Mouse (Mus musculus): ENCODE measurements around the gene Amigo1. TPM values are rescaled to one million over a fixed set of nuclear protein-coding genes. Genes with fewer than 3 reads are reported as not detected.

Amigo1 gene
- total and polyA plus RNA-seq, 2 experiments from 2014 or later, result 12.2 to 35.5 TPM

DNA sequence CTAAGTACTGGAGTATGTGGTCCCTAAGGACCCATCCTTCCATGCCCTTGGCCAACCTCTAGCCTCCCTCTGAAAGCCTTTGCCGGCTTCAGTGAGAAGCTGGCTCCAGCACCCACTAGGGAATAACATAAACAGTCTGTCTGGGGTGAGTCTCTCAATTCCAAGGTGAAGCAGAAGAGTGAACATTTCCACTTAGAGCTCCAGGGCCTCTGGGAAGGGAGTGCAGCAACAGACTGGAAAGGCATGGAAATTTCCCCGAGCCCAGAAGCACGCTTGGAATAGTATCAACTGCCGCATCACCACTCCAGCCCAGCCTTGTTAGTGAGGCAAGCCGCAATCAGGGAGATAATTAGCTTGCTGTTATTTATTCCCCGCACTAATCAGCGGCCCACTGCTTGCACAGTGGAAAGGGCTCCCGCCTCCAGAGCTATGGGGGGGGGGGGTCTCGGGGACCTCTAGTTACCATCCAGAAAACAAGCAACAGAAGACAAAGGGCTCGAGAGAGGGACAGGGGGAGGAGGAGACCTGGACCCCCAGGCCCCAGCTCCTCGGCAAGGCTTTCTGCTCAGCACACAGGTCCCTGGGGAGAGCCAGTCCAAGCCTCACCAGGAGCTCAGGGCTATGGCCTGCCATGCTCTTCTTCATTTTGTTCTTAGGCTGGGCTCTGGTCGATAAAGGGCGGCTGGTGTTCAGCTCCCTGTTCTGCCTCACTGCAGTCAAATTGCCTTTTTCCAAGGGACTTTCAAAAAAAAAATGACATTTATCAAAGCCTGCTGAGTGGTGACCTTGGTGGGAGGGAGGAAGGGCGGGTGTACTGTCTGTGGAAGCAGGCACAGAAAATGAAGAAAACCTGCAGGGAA, 11.2 kb upstream of the Amigo1 start:
- H3K9ac ChIP-seq (replicated peaks; ENCODE audit: low read length, poor library complexity, severe bottlenecking), result peak overlapping the region; percentile 19; the same call in 1 of the 2 replicates
- H3K4me1 ChIP-seq (ENCODE audit: insufficient read depth, low read length), result peaks cover 8% of the 10 kb centered on the region; the same call in 1 of the 2 replicates
- DNase-seq (ENCODE audit: low spot score) (peak; percentile 87), ATAC-seq (ENCODE audit: low FRiP score) (peak; percentile 62)
- no peak for TF ChIP-seq CTCF (IDR thresholded peaks at IDR 0.05)
- H3K4me2 ChIP-seq (ENCODE audit: low read depth, low read length, poor library complexity, severe bottlenecking), result peak overlapping the region; percentile 15; the same call in 1 of the 2 replicates
- 21% methylated on average over 14 of the region's 14 CpGs for WGBS
- H3K27me3 ChIP-seq (ENCODE audit: insufficient read depth, low read length), result no peaks in the 10 kb centered on the region
- no peak overlapping the region for H3K4me3 ChIP-seq (ENCODE audit: low read depth, low read length)
- H3K27ac ChIP-seq (ENCODE audit: low read depth, low read length), result peak overlapping the region; percentile 64
- no peaks in the 10 kb centered on the region for H3K36me3 ChIP-seq (ENCODE audit: insufficient read depth, low read length)
- no peaks in the 10 kb centered on the region for H3K9me3 ChIP-seq (ENCODE audit: low read length)

DNA sequence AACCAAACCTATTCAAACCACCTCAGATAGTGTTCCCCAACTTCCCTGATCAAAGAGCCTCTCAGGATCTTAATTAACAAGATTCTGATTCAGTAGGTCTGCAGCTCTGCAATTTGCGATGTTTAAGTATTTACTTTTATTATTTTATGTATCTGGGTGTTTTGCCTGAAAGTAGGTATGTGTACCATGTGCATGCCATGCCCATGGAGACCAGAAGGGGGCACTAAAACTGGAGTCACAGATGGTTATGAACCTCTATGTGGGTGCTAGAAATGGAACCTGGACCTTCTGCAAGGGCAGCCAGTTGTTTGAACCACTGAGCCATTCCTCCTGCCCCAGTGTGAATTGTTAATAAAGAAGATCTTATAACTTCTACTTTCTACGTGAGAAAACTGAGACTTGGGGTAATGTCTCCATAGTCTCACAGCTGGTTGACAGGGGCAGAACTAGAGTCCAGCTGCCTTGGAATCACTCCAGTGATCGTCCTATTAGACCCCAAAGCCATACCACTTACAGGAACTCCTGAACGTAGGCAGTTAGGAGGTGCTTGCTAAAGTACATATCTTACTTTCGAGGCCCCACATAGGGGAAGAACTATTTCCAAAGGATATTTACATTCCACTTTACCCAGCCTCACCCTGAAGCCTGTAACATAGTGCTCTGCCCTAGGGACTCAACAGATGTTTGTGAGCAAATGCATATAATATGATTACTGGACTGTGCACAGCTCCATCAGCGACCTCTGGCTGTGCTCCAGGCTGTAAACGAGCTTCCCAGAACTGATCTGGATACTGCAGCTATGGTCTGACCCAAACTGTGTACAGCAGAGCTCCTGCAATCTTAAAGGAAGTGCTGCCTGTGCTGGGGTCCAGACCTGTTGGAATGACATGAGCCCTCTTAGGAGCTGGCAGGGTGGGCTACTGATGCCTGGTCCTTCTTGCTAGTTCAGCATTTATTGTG, 7.1 kb upstream of the Amigo1 start:
- DNase-seq (ENCODE audit: low spot score), result no peak
- peaks cover 8% of the 10 kb centered on the region; the same call in 1 of the 2 replicates for H3K4me1 ChIP-seq (ENCODE audit: insufficient read depth, low read length)
- WGBS, result 78% methylated on average over 7 of the region's 7 CpGs
- H3K4me3 ChIP-seq (ENCODE audit: low read depth, low read length), result no peak overlapping the region
- 0 out of 2 replicates have a peak, but pooled peaks have one; percentile 6 for TF ChIP-seq CTCF (IDR thresholded peaks at IDR 0.05)
- no peaks in the 10 kb centered on the region for H3K9me3 ChIP-seq (ENCODE audit: low read length)
- no peaks in the 10 kb centered on the region for H3K27me3 ChIP-seq (ENCODE audit: insufficient read depth, low read length)
- H3K27ac ChIP-seq (ENCODE audit: low read depth, low read length), result no peak overlapping the region
- H3K9ac ChIP-seq (replicated peaks; ENCODE audit: low read length, poor library complexity, severe bottlenecking), result no peak overlapping the region
- no peaks in the 10 kb centered on the region for H3K36me3 ChIP-seq (ENCODE audit: insufficient read depth, low read length)
- H3K4me2 ChIP-seq (ENCODE audit: low read depth, low read length, poor library complexity, severe bottlenecking), result no peak overlapping the region
- no peak for ATAC-seq (ENCODE audit: low FRiP score)

DNA sequence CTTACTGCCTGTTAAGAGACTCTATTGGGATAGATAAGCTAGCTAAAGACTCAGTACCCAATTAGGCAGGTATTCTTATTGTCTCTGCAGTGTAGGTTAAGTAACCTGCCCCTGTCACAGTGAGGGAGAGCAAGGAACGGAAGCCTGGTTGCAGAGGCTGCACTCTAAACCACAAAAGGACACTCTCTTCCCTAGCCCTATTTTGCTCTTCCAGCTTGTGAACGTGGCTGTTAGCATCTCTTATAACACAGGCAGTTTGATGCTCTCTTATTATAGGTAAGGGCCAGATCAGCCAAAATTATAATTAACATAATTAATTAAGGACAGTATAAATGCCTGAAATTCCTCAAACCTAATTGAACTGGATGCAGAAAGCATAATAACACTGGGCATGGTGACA, 5.6 kb upstream of the Amigo1 start:
- no peaks in the 10 kb centered on the region for H3K36me3 ChIP-seq (ENCODE audit: insufficient read depth, low read length)
- no peak overlapping the region for H3K27ac ChIP-seq (ENCODE audit: low read depth, low read length)
- H3K4me3 ChIP-seq (ENCODE audit: low read depth, low read length), result no peak overlapping the region
- no peaks in the 10 kb centered on the region for H3K9me3 ChIP-seq (ENCODE audit: low read length)
- DNase-seq (ENCODE audit: low spot score) (no peak), ATAC-seq (ENCODE audit: low FRiP score) (no peak)
- no peaks in the 10 kb centered on the region for H3K27me3 ChIP-seq (ENCODE audit: insufficient read depth, low read length)
- H3K4me2 ChIP-seq (ENCODE audit: low read depth, low read length, poor library complexity, severe bottlenecking), result no peak overlapping the region
- WGBS, result 50% methylated on average over 2 of the region's 2 CpGs
- H3K9ac ChIP-seq (replicated peaks; ENCODE audit: low read length, poor library complexity, severe bottlenecking), result no peak overlapping the region
- 0 out of 2 replicates have a peak, but pooled peaks cover 1% of the 10 kb centered on the region for H3K4me1 ChIP-seq (ENCODE audit: insufficient read depth, low read length)
- no peak for TF ChIP-seq CTCF (IDR thresholded peaks at IDR 0.05)

DNA sequence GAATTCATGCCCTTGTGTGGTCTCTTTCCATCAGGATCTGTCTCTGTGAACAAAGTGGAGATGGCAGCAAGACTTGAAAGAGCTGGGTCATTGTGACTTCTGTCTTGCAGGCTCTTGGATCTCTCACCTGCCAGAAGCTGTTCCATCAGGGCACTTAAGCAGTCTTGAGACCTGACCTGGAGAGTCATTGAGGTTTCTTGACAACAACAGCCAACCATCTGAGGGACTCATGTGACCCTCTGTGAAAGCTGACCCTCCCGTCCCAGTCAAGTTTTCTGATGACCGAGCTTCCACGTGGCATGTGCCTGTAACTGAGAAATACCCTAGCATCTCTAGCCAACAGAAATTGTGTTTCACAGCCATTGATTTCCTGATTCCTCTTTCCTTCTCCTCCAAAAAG, 1.4 kb upstream of the Amigo1 start:
- TF ChIP-seq CTCF (IDR thresholded peaks at IDR 0.05), result no peak

DNA sequence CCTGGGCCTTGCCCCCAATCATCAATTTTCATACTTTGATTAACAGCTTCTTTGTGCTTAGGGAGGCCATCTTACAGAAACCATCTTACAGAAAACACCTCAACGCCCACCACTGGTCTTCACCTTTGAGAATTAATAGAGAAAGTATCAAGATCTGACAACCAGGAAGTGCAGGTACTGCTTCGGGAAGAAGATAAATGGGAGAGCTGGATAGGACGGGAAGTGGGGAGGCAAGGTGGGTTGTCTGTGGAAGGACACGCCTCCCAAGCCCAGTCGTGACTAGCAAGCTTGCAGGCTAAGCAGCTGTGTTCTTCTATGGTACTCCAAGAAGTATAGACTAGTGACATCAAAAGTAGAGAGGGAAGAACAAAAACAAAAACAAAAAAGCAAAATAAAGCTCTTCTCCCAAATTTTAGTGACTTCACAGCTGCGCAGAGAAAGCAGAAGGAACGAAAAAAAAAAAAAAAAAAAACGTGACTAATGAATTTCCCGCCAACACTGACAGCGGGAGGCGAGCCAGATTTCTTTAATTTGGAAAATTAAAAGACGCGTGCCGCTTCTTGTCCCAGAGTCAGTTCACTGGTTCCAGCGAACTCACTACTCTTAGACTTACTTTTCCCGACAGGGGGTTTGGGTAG, 556 bp upstream of the Amigo1 start:
- Histone ChIP-seq H3K9me3 (ENCODE audit: low read length) (no peaks in the 10 kb centered on the region), H3K9ac (replicated peaks; ENCODE audit: low read length, poor library complexity, severe bottlenecking) (peak overlapping the region; percentile 81), H3K27me3 (ENCODE audit: insufficient read depth, low read length) (no peaks in the 10 kb centered on the region), H3K4me2 (ENCODE audit: low read depth, low read length, poor library complexity, severe bottlenecking) (peak overlapping the region; percentile 92), H3K27ac (ENCODE audit: low read depth, low read length) (no peak overlapping the region), H3K4me3 (ENCODE audit: low read depth, low read length) (peak overlapping the region; percentile 82), H3K4me1 (ENCODE audit: insufficient read depth, low read length) (peaks cover 4% of the 10 kb centered on the region; the same call in 1 of the 2 replicates), H3K36me3 (ENCODE audit: insufficient read depth, low read length) (peaks cover 16% of the 10 kb centered on the region)
- DNase-seq (ENCODE audit: low spot score) (peak; percentile 42), ATAC-seq (ENCODE audit: low FRiP score) (no peak)
- WGBS, result 2% methylated on average over 16 of the region's 16 CpGs
- TF ChIP-seq CTCF (IDR thresholded peaks at IDR 0.05), result no peak

More for the DNA sequence above, 1.4 kb upstream of the Amigo1 start:
- Histone ChIP-seq H3K4me3 (ENCODE audit: low read depth, low read length) (no peak overlapping the region), H3K36me3 (ENCODE audit: insufficient read depth, low read length) (peaks cover 13% of the 10 kb centered on the region), H3K9ac (replicated peaks; ENCODE audit: low read length, poor library complexity, severe bottlenecking) (no peak overlapping the region), H3K27ac (ENCODE audit: low read depth, low read length) (no peak overlapping the region), H3K9me3 (ENCODE audit: low read length) (no peaks in the 10 kb centered on the region), H3K4me1 (ENCODE audit: insufficient read depth, low read length) (peaks cover 4% of the 10 kb centered on the region; the same call in 1 of the 2 replicates), H3K4me2 (ENCODE audit: low read depth, low read length, poor library complexity, severe bottlenecking) (no peak overlapping the region), H3K27me3 (ENCODE audit: insufficient read depth, low read length) (no peaks in the 10 kb centered on the region)
- 82% methylated on average over 3 of the region's 3 CpGs for WGBS
- ATAC-seq (ENCODE audit: low FRiP score) (no peak), DNase-seq (ENCODE audit: low spot score) (no peak)

Measured in midbrain, postnatal 0 days (tissue).